Mouse (Mus musculus) forebrain, embryonic 10.5 days (tissue): ENCODE results near the gene Tas1r2. TPM values are rescaled to one million over a fixed set of nuclear protein-coding genes. Genes with fewer than 3 reads are reported as not detected.

Experiments used
- DNase-seq: peaks from one replicate; pipeline ENCODE4 v3.0.0-alpha.2; 2017; ENCODE audit warnings: low spot score; ENCODE audit errors: extremely low spot score
- H3K27ac ChIP-seq: fragments of 300-500 bp; sonication (generic); 2 replicates; pipeline ENCODE4 v1.5.1; 2016; ENCODE audit warnings: mild to moderate bottlenecking
- H3K27me3 ChIP-seq: fragments of 300-500 bp; sonication (generic); 2 replicates; pipeline ENCODE4 v1.6.1; 2016; ENCODE audit warnings: mild to moderate bottlenecking; ENCODE audit not compliant: poor library complexity, severe bottlenecking
- H3K36me3 ChIP-seq: fragments of 300-500 bp; sonication (generic); replicated peaks from 2 replicates; pipeline ENCODE4 v1.6.1; 2016; ENCODE audit warnings: mild to moderate bottlenecking, moderate library complexity
- H3K4me1 ChIP-seq: fragments of 300-500 bp; sonication (generic); 2 replicates; pipeline ENCODE4 v1.6.1; 2016
- H3K4me3 ChIP-seq: fragments of 300-500 bp; sonication (generic); 2 replicates; pipeline ENCODE4 v1.5.1; 2016; ENCODE audit warnings: mild to moderate bottlenecking, moderate library complexity
- H3K9me3 ChIP-seq: fragments of 300-500 bp; sonication (generic); 2 replicates; pipeline ENCODE4 v1.6.1; 2016; ENCODE audit warnings: mild to moderate bottlenecking, moderate library complexity
- WGBS: fragments of 180-500 bp; shearing (Covaris S2); methylation state at CpG from one replicate; pipeline ENCODE4 v1.1.7; 2016; 5-methylcytosine and 5-hydroxymethylcytosine counted together
- polyA plus RNA-seq: library from polyadenylated mRNA; unstranded; fragments of >200 nt; fragmentation: Nextera tagmentation; extraction: Ambion mirVana; gene quantifications from 2 replicates; pipeline ENCODE4 v1.2.1, GENCODE M21; 2016

The Tas1r2 gene
- polyA plus RNA-seq, 1 experiment from 2014 or later: not detected

- DNase-seq: no peak
- 56% methylated on average over 6 of the region's 6 CpGs for WGBS
- Histone ChIP-seq H3K36me3 (peaks cover 24% of the 10 kb centered on the region), H3K4me1 (peaks cover 46% of the 10 kb centered on the region), H3K9me3 (no peaks in the 10 kb centered on the region), H3K27ac (no peak overlapping the region), H3K27me3 (peaks cover 55% of the 10 kb centered on the region), H3K4me3 (no peak overlapping the region)
These were observed 12.6 kb upstream of the Tas1r2 start for GRCm38 (mm10) chr4:139640775-139641174.

- Histone ChIP-seq H3K4me1 (peaks cover 46% of the 10 kb centered on the region), H3K27me3 (peaks cover 53% of the 10 kb centered on the region), H3K4me3 (peak overlapping the region; percentile 48), H3K9me3 (no peaks in the 10 kb centered on the region), H3K27ac (peak overlapping the region; percentile 75), H3K36me3 (peaks cover 26% of the 10 kb centered on the region)
- DNase-seq: peak; percentile 49
- WGBS: under 1% methylated on average over 30 of the region's 30 CpGs
These were observed 11.4 kb upstream of the Tas1r2 start for GRCm38 (mm10) chr4:139641829-139642425.

- H3K4me3 ChIP-seq: no peak overlapping the region
- DNase-seq: peak; percentile 88
- 18% methylated on average over 9 of the region's 9 CpGs for WGBS
- H3K9me3 ChIP-seq: no peaks in the 10 kb centered on the region
- H3K27me3 ChIP-seq: peaks cover 51% of the 10 kb centered on the region
- H3K27ac ChIP-seq: no peak overlapping the region
- peaks cover 28% of the 10 kb centered on the region for H3K36me3 ChIP-seq
- peaks cover 46% of the 10 kb centered on the region for H3K4me1 ChIP-seq
These were observed 9.4 kb upstream of the Tas1r2 start for GRCm38 (mm10) chr4:139643972-139644371.

GRCm38 (mm10) chr4:139646916-139647315, 6.4 kb upstream of the Tas1r2 start:
- peaks cover 28% of the 10 kb centered on the region for H3K36me3 ChIP-seq
- H3K27ac ChIP-seq: no peak overlapping the region
- no peaks in the 10 kb centered on the region for H3K9me3 ChIP-seq
- peaks cover 26% of the 10 kb centered on the region for H3K4me1 ChIP-seq
- WGBS: 82% methylated on average over 7 of the region's 7 CpGs
- H3K27me3 ChIP-seq: peaks cover 25% of the 10 kb centered on the region
- H3K4me3 ChIP-seq: no peak overlapping the region
- no peak for DNase-seq

- H3K4me1 ChIP-seq: 0 out of 2 replicates have a peak, but pooled peaks cover 7% of the 10 kb centered on the region
- H3K27ac ChIP-seq: no peak overlapping the region
- DNase-seq: no peak
- WGBS: 84% methylated on average over 15 of the region's 15 CpGs
- H3K4me3 ChIP-seq: no peak overlapping the region
- no peaks in the 10 kb centered on the region for H3K9me3 ChIP-seq
- 0 out of 2 replicates have a peak, but pooled peaks cover 5% of the 10 kb centered on the region for H3K27me3 ChIP-seq
- H3K36me3 ChIP-seq: peaks cover 19% of the 10 kb centered on the region
These were observed 3.1 kb upstream of the Tas1r2 start for GRCm38 (mm10) chr4:139650086-139650743.

- H3K27ac ChIP-seq: no peak overlapping the region
These were observed 2.4 kb upstream of the Tas1r2 start for GRCm38 (mm10) chr4:139650907-139651306.

GRCm38 (mm10) chr4:139661897-139662296, 8.6 kb downstream of the Tas1r2 start:
- peaks cover 33% of the 10 kb centered on the region for H3K27me3 ChIP-seq
- peaks cover 4% of the 10 kb centered on the region; the same call in 1 of the 2 replicates for H3K9me3 ChIP-seq
- H3K4me3 ChIP-seq: no peak overlapping the region
- H3K4me1 ChIP-seq: peaks cover 3% of the 10 kb centered on the region
- no peak for DNase-seq
- H3K27ac ChIP-seq: no peak overlapping the region
- WGBS: 95% methylated on average over 14 of the region's 14 CpGs
- no peaks in the 10 kb centered on the region for H3K36me3 ChIP-seq

More at GRCm38 (mm10) chr4:139650907-139651306, 2.4 kb upstream of the Tas1r2 start:
- no peaks in the 10 kb centered on the region for H3K9me3 ChIP-seq
- 78% methylated on average over 11 of the region's 11 CpGs for WGBS
- peaks cover 18% of the 10 kb centered on the region for H3K36me3 ChIP-seq
- H3K27me3 ChIP-seq: 0 out of 2 replicates have a peak, but pooled peaks cover 5% of the 10 kb centered on the region
- no peak overlapping the region for H3K4me3 ChIP-seq
- 0 out of 2 replicates have a peak, but pooled peaks cover 7% of the 10 kb centered on the region for H3K4me1 ChIP-seq
- DNase-seq: no peak

GRCm38 (mm10) chr4:139667632-139668031, 14.3 kb downstream of the Tas1r2 start:
- Histone ChIP-seq H3K27ac (no peak overlapping the region; the same call in 1 of the 2 replicates), H3K27me3 (peaks cover 53% of the 10 kb centered on the region), H3K36me3 (no peaks in the 10 kb centered on the region), H3K4me1 (peaks cover 24% of the 10 kb centered on the region), H3K9me3 (no peaks in the 10 kb centered on the region), H3K4me3 (no peak overlapping the region)
- 44% methylated on average over 6 of the region's 6 CpGs for WGBS
- peak; percentile 29 for DNase-seq

GRCm38 (mm10) chr4:139669847-139670246, 16.5 kb downstream of the Tas1r2 start:
- H3K4me1 ChIP-seq: peaks cover 24% of the 10 kb centered on the region

GRCm38 (mm10) chr4:139675696-139676095, 22.4 kb downstream of the Tas1r2 start:
- no peak overlapping the region for H3K27ac ChIP-seq
- H3K9me3 ChIP-seq: peaks cover 23% of the 10 kb centered on the region; the same call in 1 of the 2 replicates
- H3K27me3 ChIP-seq: peaks cover 32% of the 10 kb centered on the region
- peaks cover 11% of the 10 kb centered on the region; the same call in 1 of the 2 replicates for H3K4me1 ChIP-seq
- no peaks in the 10 kb centered on the region for H3K36me3 ChIP-seq
- no peak overlapping the region for H3K4me3 ChIP-seq
- 72% methylated on average over 9 of the region's 9 CpGs for whole genome bisulfite sequencing
- DNase-seq: peak; percentile 23

More at GRCm38 (mm10) chr4:139669847-139670246, 16.5 kb downstream of the Tas1r2 start:
- DNase-seq: peak; percentile 67
- no peaks in the 10 kb centered on the region for H3K36me3 ChIP-seq
- peaks cover 57% of the 10 kb centered on the region for H3K27me3 ChIP-seq
- no peaks in the 10 kb centered on the region for H3K9me3 ChIP-seq
- no peak overlapping the region for H3K4me3 ChIP-seq
- H3K27ac ChIP-seq: no peak overlapping the region
- WGBS: 33% methylated on average over 6 of the region's 6 CpGs

- WGBS: 80% methylated on average over 22 of the region's 22 CpGs
- H3K4me1 ChIP-seq: peaks cover 13% of the 10 kb centered on the region
- H3K36me3 ChIP-seq: no peaks in the 10 kb centered on the region
- H3K4me3 ChIP-seq: no peak overlapping the region
- peaks cover 31% of the 10 kb centered on the region for H3K27me3 ChIP-seq
- H3K9me3 ChIP-seq: peaks cover 26% of the 10 kb centered on the region; the same call in 1 of the 2 replicates
- no peak overlapping the region for H3K27ac ChIP-seq
- DNase-seq: no peak
These were observed 30.6 kb downstream of the Tas1r2 start for GRCm38 (mm10) chr4:139683728-139684638.

- 15% methylated on average over 3 of the region's 3 CpGs for WGBS
- H3K27me3 ChIP-seq: peaks cover 35% of the 10 kb centered on the region
- H3K4me3 ChIP-seq: no peak overlapping the region
- H3K4me1 ChIP-seq: peaks cover 16% of the 10 kb centered on the region
- peaks cover 19% of the 10 kb centered on the region; the same call in 1 of the 2 replicates for H3K9me3 ChIP-seq
- H3K36me3 ChIP-seq: no peaks in the 10 kb centered on the region
- H3K27ac ChIP-seq: no peak overlapping the region
- peak; percentile 75 for DNase-seq
These were observed 31.3 kb downstream of the Tas1r2 start for GRCm38 (mm10) chr4:139684639-139685017.
